In the genomic region with DNA sequence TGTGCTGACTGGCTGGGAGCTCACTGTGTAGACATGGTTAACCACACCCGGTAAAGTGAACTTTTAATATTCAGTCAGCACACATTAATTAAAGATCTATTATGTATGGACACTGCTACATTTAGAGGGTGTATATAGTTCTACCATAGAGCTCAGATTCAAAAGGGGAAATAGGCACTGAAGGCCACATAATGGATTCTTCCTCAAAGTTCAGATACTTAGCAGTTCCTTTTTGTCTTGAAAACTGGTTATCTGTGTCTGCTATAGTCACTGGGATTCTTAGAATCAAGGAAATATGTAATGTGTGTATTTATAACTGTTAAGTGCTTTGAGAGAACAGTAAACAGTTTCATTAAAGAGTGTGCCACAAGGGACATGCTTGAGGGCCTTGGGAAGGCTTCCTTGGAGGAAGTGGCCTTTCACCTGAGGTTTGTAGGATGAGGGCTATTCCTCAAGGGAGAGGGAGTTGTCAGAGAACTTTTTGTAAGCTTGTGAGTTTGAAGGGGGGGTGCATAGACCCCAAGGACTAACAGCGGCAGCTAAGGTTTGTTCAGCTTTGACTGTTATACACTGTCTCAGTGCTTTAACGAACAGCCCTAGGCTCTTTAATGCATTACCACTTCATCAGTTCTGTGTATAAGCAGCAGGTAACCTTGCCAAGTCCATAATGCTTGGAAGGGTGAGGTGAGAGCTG, we compare ENCODE assay signal across 1 mouse cellular context.
TF ChIP-seq lines count a peak whose summit lies in the region.

No protein-coding gene starts in this region.

TF ChIP-seq in MEL, 35 proteins besides CTCF, POLR2A, EP300 and RAD21 (continued from another document):
- no peak for TF ChIP-seq USF2 (IDR thresholded peaks at IDR 0.05; ENCODE audit: borderline replicate concordance in 1 of 2, insufficient read depth in 1 of 2, low read depth in 1 of 2, low read length in 2 of 2)
